Mouse (Mus musculus): ENCODE measurements around the gene Kdm5b. TPM values are rescaled to one million over a fixed set of nuclear protein-coding genes. Genes with fewer than 3 reads are reported as not detected.

The Kdm5b gene
- polyA plus RNA-seq, 1 experiment from 2014 or later: 60.6 TPM

- Histone ChIP-seq H3K27ac (peak overlapping the region; percentile 93), H3K27me3 (ENCODE audit: poor library complexity, severe bottlenecking) (peaks cover 11% of the 10 kb centered on the region), H3K36me3 (replicated peaks) (no peaks in the 10 kb centered on the region), H3K4me1 (peaks cover 29% of the 10 kb centered on the region), H3K9me3 (no peaks in the 10 kb centered on the region), H3K4me3 (peak overlapping the region; percentile 72)
- DNase-seq (ENCODE audit: extremely low spot score, low spot score): no peak
- 34% methylated on average over 13 of the region's 13 CpGs for WGBS
Measured at GRCm38 (mm10) chr1:134555240-134555870, 4.6 kb upstream of the Kdm5b start.

- Histone ChIP-seq H3K36me3 (replicated peaks) (no peaks in the 10 kb centered on the region), H3K27ac (peak overlapping the region; percentile 93), H3K4me3 (peak overlapping the region; percentile 72), H3K27me3 (ENCODE audit: poor library complexity, severe bottlenecking) (peaks cover 11% of the 10 kb centered on the region), H3K4me1 (peaks cover 31% of the 10 kb centered on the region), H3K9me3 (no peaks in the 10 kb centered on the region)
- WGBS: 1% methylated on average over 46 of the region's 46 CpGs
- DNase-seq (ENCODE audit: extremely low spot score, low spot score): peak; percentile 22
Measured at GRCm38 (mm10) chr1:134555871-134556670, 3.9 kb upstream of the Kdm5b start.

GRCm38 (mm10) chr1:134556671-134557218 is 3.2 kb upstream of the Kdm5b start:
- WGBS: under 1% methylated on average over 35 of the region's 35 CpGs
- H3K4me1 ChIP-seq: peaks cover 37% of the 10 kb centered on the region
- H3K9me3 ChIP-seq: no peaks in the 10 kb centered on the region
- H3K36me3 ChIP-seq (replicated peaks): no peaks in the 10 kb centered on the region
- H3K27ac ChIP-seq: peak overlapping the region; percentile 93
- peak; percentile 96 for DNase-seq (ENCODE audit: extremely low spot score, low spot score)
- peaks cover 11% of the 10 kb centered on the region for H3K27me3 ChIP-seq (ENCODE audit: poor library complexity, severe bottlenecking)
- peak overlapping the region; percentile 72 for H3K4me3 ChIP-seq

GRCm38 (mm10) chr1:134558511-134558910 is 1.5 kb upstream of the Kdm5b start:
- Histone ChIP-seq H3K27ac (no peak overlapping the region), H3K4me1 (peaks cover 51% of the 10 kb centered on the region), H3K4me3 (no peak overlapping the region), H3K36me3 (replicated peaks) (no peaks in the 10 kb centered on the region), H3K27me3 (ENCODE audit: poor library complexity, severe bottlenecking) (peaks cover 11% of the 10 kb centered on the region), H3K9me3 (no peaks in the 10 kb centered on the region)
- WGBS: 32% methylated on average over 5 of the region's 5 CpGs
- no peak for DNase-seq (ENCODE audit: extremely low spot score, low spot score)

GRCm38 (mm10) chr1:134559226-134559625 is 745 bp upstream of the Kdm5b start:
- no peak overlapping the region for H3K27ac ChIP-seq
- H3K36me3 ChIP-seq (replicated peaks): no peaks in the 10 kb centered on the region
- WGBS: 79% methylated on average over 3 of the region's 3 CpGs
- DNase-seq (ENCODE audit: extremely low spot score, low spot score): no peak
- H3K9me3 ChIP-seq: no peaks in the 10 kb centered on the region
- H3K27me3 ChIP-seq (ENCODE audit: poor library complexity, severe bottlenecking): peaks cover 11% of the 10 kb centered on the region
- peaks cover 56% of the 10 kb centered on the region for H3K4me1 ChIP-seq
- 0 out of 2 replicates have a peak overlapping the region, but pooled peaks have one; percentile 100 for H3K4me3 ChIP-seq

GRCm38 (mm10) chr1:134560396-134560795 is 425 bp downstream of the Kdm5b start:
- no peaks in the 10 kb centered on the region for H3K9me3 ChIP-seq
- H3K4me3 ChIP-seq: peak overlapping the region; percentile 100
- H3K4me1 ChIP-seq: peaks cover 50% of the 10 kb centered on the region
- peak overlapping the region; percentile 98 for H3K27ac ChIP-seq
- no peaks in the 10 kb centered on the region for H3K36me3 ChIP-seq (replicated peaks)
- H3K27me3 ChIP-seq (ENCODE audit: poor library complexity, severe bottlenecking): peaks cover 3% of the 10 kb centered on the region
- WGBS: under 1% methylated on average over 50 of the region's 50 CpGs
- DNase-seq (ENCODE audit: extremely low spot score, low spot score): no peak

GRCm38 (mm10) chr1:134560801-134561769 is 1.1 kb downstream of the Kdm5b start:
- Histone ChIP-seq H3K4me1 (peaks cover 43% of the 10 kb centered on the region), H3K27ac (peak overlapping the region; percentile 98), H3K9me3 (no peaks in the 10 kb centered on the region), H3K36me3 (replicated peaks) (no peaks in the 10 kb centered on the region), H3K4me3 (peak overlapping the region; percentile 100), H3K27me3 (ENCODE audit: poor library complexity, severe bottlenecking) (no peaks in the 10 kb centered on the region)
- DNase-seq (ENCODE audit: extremely low spot score, low spot score): peak; percentile 61
- WGBS: under 1% methylated on average over 63 of the region's 76 CpGs

- peak overlapping the region; percentile 98 for H3K27ac ChIP-seq
- H3K9me3 ChIP-seq: no peaks in the 10 kb centered on the region
- H3K36me3 ChIP-seq (replicated peaks): no peaks in the 10 kb centered on the region
- H3K27me3 ChIP-seq (ENCODE audit: poor library complexity, severe bottlenecking): no peaks in the 10 kb centered on the region
- H3K4me3 ChIP-seq: peak overlapping the region; percentile 100
- no peak for DNase-seq (ENCODE audit: extremely low spot score, low spot score)
- H3K4me1 ChIP-seq: peaks cover 37% of the 10 kb centered on the region
- 11% methylated on average over 7 of the region's 7 CpGs for WGBS
Measured at GRCm38 (mm10) chr1:134561770-134562143, 1.8 kb downstream of the Kdm5b start.

- Histone ChIP-seq H3K27ac (peak overlapping the region; percentile 98), H3K4me3 (peak overlapping the region; percentile 100), H3K9me3 (no peaks in the 10 kb centered on the region), H3K27me3 (ENCODE audit: poor library complexity, severe bottlenecking) (no peaks in the 10 kb centered on the region), H3K36me3 (replicated peaks) (peaks cover 2% of the 10 kb centered on the region; the same call in 1 of the 2 replicates), H3K4me1 (peaks cover 34% of the 10 kb centered on the region)
- DNase-seq (ENCODE audit: extremely low spot score, low spot score): no peak
Measured at GRCm38 (mm10) chr1:134562457-134562856, 2.5 kb downstream of the Kdm5b start.

- H3K27me3 ChIP-seq (ENCODE audit: poor library complexity, severe bottlenecking): no peaks in the 10 kb centered on the region
- WGBS: 88% methylated on average over 3 of the region's 3 CpGs
- H3K27ac ChIP-seq: no peak overlapping the region
- H3K4me3 ChIP-seq: no peak overlapping the region
- no peaks in the 10 kb centered on the region for H3K9me3 ChIP-seq
- H3K36me3 ChIP-seq (replicated peaks): peaks cover 3% of the 10 kb centered on the region; the same call in 1 of the 2 replicates
- peaks cover 36% of the 10 kb centered on the region for H3K4me1 ChIP-seq
- DNase-seq (ENCODE audit: extremely low spot score, low spot score): no peak
Measured at GRCm38 (mm10) chr1:134563726-134564125, 3.8 kb downstream of the Kdm5b start.

- 60% methylated on average over 1 of the region's 1 CpGs for WGBS
- Histone ChIP-seq H3K9me3 (no peaks in the 10 kb centered on the region), H3K4me3 (no peak overlapping the region), H3K36me3 (replicated peaks) (peaks cover 5% of the 10 kb centered on the region; the same call in 1 of the 2 replicates), H3K27me3 (ENCODE audit: poor library complexity, severe bottlenecking) (no peaks in the 10 kb centered on the region), H3K27ac (no peak overlapping the region), H3K4me1 (peaks cover 18% of the 10 kb centered on the region)
- no peak for DNase-seq (ENCODE audit: extremely low spot score, low spot score)
Measured at GRCm38 (mm10) chr1:134567511-134567910, 7.5 kb downstream of the Kdm5b start.

- Histone ChIP-seq H3K27me3 (ENCODE audit: poor library complexity, severe bottlenecking) (no peaks in the 10 kb centered on the region), H3K9me3 (no peaks in the 10 kb centered on the region), H3K4me1 (peaks cover 7% of the 10 kb centered on the region), H3K36me3 (replicated peaks) (peaks cover 5% of the 10 kb centered on the region; the same call in 1 of the 2 replicates), H3K4me3 (no peak overlapping the region), H3K27ac (no peak overlapping the region)
- DNase-seq (ENCODE audit: extremely low spot score, low spot score): no peak
- 91% methylated on average over 9 of the region's 9 CpGs for WGBS
Measured at GRCm38 (mm10) chr1:134570171-134570570, 10.2 kb downstream of the Kdm5b start.
